Mouse (Mus musculus): ENCODE results near the gene Dysf. TPM values are rescaled to one million over a fixed set of nuclear protein-coding genes. Genes with fewer than 3 reads are reported as not detected.

The Dysf gene
- polyA plus RNA-seq (2014; fragmentation: Illumina TruSeq; extraction: RNeasy Lipid Tissue Mini Kit (QIAGEN cat#74804); ENCODE audit: low read depth, low replicate concordance): 0.47 TPM

DNA sequence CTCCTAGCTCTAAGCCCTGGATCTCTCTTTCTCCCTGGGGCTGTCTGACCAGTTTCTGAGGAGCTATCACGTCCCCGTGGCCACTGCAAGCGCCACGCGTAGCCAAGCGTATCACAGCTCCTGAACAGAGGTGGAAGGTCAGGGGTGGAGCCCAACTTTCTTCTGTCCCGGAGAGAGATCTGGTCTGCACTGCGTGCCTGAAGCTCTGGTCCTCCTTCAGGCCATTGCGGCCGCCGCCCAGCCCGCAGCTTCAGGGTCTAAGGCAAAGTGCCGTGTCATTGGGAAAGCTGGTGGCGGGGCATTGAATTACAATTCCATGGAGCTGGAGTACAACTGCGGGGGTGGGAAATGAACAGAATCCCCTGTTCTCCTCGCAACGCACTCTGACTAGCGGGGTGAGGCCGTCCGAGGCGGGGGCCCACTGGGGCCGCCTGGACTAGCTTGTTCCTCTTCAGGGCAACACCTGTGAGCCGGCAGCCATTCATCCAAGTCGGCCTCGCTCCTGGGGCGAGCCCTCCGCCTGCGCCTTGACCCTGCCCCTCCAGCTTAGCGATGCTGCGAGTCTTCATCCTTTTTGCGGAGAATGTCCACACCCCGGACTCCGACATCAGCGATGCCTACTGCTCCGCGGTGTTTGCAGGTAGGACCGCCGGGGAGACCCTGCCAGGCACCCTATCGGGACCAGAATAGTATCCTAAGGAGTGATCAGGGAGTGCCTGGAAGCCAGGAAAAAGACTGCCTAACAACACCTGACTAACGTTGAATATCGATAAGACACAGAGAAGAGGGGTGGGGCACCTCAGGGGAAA lies at the start of gene Dysf:
Gene Dysf, plus strand, starts transcription at position 228 of the 809 bp plus-strand sequence.

Other genes starting within 250 kb of the Dysf start
- gene Ankrd53, start 245.9 kb upstream of the Dysf start, polyA plus RNA-seq (2014; fragmentation: Illumina TruSeq; extraction: RNeasy Lipid Tissue Mini Kit (QIAGEN cat#74804); ENCODE audit: low read depth, low replicate concordance): not detected
- 26.3 TPM for gene Tex261, start 232.8 kb upstream of the Dysf start, polyA plus RNA-seq (2014; fragmentation: Illumina TruSeq; extraction: RNeasy Lipid Tissue Mini Kit (QIAGEN cat#74804); ENCODE audit: low read depth, low replicate concordance)
- 17.1 TPM for gene Nagk, start 213.6 kb upstream of the Dysf start, polyA plus RNA-seq (2014; fragmentation: Illumina TruSeq; extraction: RNeasy Lipid Tissue Mini Kit (QIAGEN cat#74804); ENCODE audit: low read depth, low replicate concordance)
- 31.4 TPM for gene Paip2b, start 176.8 kb upstream of the Dysf start, polyA plus RNA-seq (2014; fragmentation: Illumina TruSeq; extraction: RNeasy Lipid Tissue Mini Kit (QIAGEN cat#74804); ENCODE audit: low read depth, low replicate concordance)
- gene Zfp638, start 141.5 kb upstream of the Dysf start, polyA plus RNA-seq (2014; fragmentation: Illumina TruSeq; extraction: RNeasy Lipid Tissue Mini Kit (QIAGEN cat#74804); ENCODE audit: low read depth, low replicate concordance): 207 TPM

Data from sigmoid colon, adult 10 weeks (tissue).